8 mouse cellular contexts compared by ENCODE assay signal in genomic region chr7:44974383-44975116, GRCm38 (mm10). TPM values are rescaled to one million over a fixed set of nuclear protein-coding genes. Genes with fewer than 3 reads are reported as not detected.
DNase-seq lines count a peak whose midpoint lies in the region; ATAC-seq and TF ChIP-seq lines count a peak whose summit lies in the region.

Cpt1c (minus strand) TSS chr7:44974851.

- DNase-seq in adrenal gland, adult 18-20 months (ENCODE audit: low spot score in 2 of 2), result peak; percentile 62 to 69
- DNase-seq in gastrocnemius, adult 18-20 months (ENCODE audit: low spot score), result peak; percentile 81
- peak; percentile 86 for DNase-seq in hindbrain, embryonic 14.5 days (ENCODE audit: low spot score)
- DNase-seq in left cerebral cortex, adult 11 months (ENCODE audit: low spot score), result peak; percentile 86
- peak; percentile 78 for DNase-seq in lung, postnatal 14 days
- peak; percentile 90 for DNase-seq in right cerebral cortex, adult 18-20 months
- no peak for DNase-seq in T-cell, adult 2 months (ENCODE audit: low spot score)

- no peaks in the 10 kb centered on the region for H3K9me3 ChIP-seq in hindbrain, embryonic 14.5 days (ENCODE audit: control insufficient read depth, low read length)

- H3K27ac ChIP-seq in cortical plate, adult 2 months (ENCODE audit: insufficient read depth, low read length), result peak within 1 kb of the TSS; percentile 91
- H3K27ac ChIP-seq in hindbrain, embryonic 14.5 days, result peak within 1 kb of the TSS; percentile 95

- peak within 1 kb of the TSS; percentile 68 for H3K4me3 ChIP-seq in cortical plate, adult 2 months (ENCODE audit: insufficient read depth, low read length)
- peak within 1 kb of the TSS; percentile 47 for H3K4me3 ChIP-seq in hindbrain, embryonic 14.5 days (replicated peaks; ENCODE audit: low read length)

- H3K9ac ChIP-seq in hindbrain, embryonic 14.5 days, result peak within 1 kb of the TSS; percentile 82

- TF ChIP-seq POLR2A in cortical plate, adult 2 months (IDR thresholded peaks at IDR 0.05; ENCODE audit: extremely low read depth, insufficient read depth, low read length), result peak; percentile 94

- H3K4me2 ChIP-seq in hindbrain, embryonic 14.5 days (replicated peaks), result peak within 1 kb of the TSS; percentile 97

- peaks cover 45% of the 10 kb centered on the region for H3K36me3 ChIP-seq in hindbrain, embryonic 14.5 days (replicated peaks; ENCODE audit: control insufficient read depth, insufficient read depth)

- peaks cover 5% of the 10 kb centered on the region for H3K4me1 ChIP-seq in cortical plate, adult 2 months (ENCODE audit: control insufficient read depth, insufficient read depth, low read length)
- H3K4me1 ChIP-seq in hindbrain, embryonic 14.5 days (replicated peaks; ENCODE audit: control insufficient read depth, insufficient read depth, low read length), result peaks cover 32% of the 10 kb centered on the region

- WGBS in hindbrain, embryonic 14.5 days, result under 1% methylated on average over 22 of the region's 22 CpGs

- peak; percentile 62 for ATAC-seq in hindbrain, embryonic 14.5 days (ENCODE audit: low FRiP score)

- H3K27me3 ChIP-seq in hindbrain, embryonic 14.5 days (ENCODE audit: control insufficient read depth, insufficient read depth, low read length), result no peaks in the 10 kb centered on the region

- no peak for TF ChIP-seq CTCF in cortical plate, adult 2 months (IDR thresholded peaks at IDR 0.05; ENCODE audit: extremely low read depth, insufficient read depth, low read length)

RNA-seq across cellular contexts. Expression of gene Cpt1c, which starts in this region (rescaled TPM):
- total RNA-seq in adrenal gland, adult 18-20 months (2021), result 10 to 100 TPM in 1 of 2 experiments, 1 to 10 TPM in 1; 9.3 to 12.8 TPM
- polyA plus RNA-seq in cortical plate, adult 2 months (2012; rRNA removed), result 154 and 164 TPM in 2 replicates
- total RNA-seq in gastrocnemius, adult 18-20 months (2021), result 1 to 10 TPM in 1 of 2 experiments, under 1 TPM in 1; 0.64 to 1.4 TPM
- 53.3 and 53.8 TPM in 2 replicates for polyA plus RNA-seq in hindbrain, embryonic 14.5 days (2014; fragmentation: Nextera tagmentation; extraction: Ambion mirVana)

Comparison
In these comparisons a context has a peak if more than half of its experiments do, and no peak if none do; other contexts are left out.
1. RNA of gene Cpt1c (total RNA-seq): 9.3 to 12.8 TPM in adrenal gland, adult 18-20 months; 0.64 to 1.4 TPM in gastrocnemius, adult 18-20 months; every median in the first group is over 4 times any median in the second.